Mouse (Mus musculus) skeletal muscle tissue, adult 2 months (tissue): ENCODE measurements around the gene A430005L14Rik.
"Not testable (repeated sequence)": the region's sequence is repeated elsewhere in the genome, so short reads cannot be mapped to it uniquely, and the experiment has no call there.

Experiments used
- DNase-seq: peaks from one replicate; pipeline ENCODE4 v3.0.0-alpha.2; 2012; ENCODE audit warnings: low read depth, low spot score

A430005L14Rik gene

DNA sequence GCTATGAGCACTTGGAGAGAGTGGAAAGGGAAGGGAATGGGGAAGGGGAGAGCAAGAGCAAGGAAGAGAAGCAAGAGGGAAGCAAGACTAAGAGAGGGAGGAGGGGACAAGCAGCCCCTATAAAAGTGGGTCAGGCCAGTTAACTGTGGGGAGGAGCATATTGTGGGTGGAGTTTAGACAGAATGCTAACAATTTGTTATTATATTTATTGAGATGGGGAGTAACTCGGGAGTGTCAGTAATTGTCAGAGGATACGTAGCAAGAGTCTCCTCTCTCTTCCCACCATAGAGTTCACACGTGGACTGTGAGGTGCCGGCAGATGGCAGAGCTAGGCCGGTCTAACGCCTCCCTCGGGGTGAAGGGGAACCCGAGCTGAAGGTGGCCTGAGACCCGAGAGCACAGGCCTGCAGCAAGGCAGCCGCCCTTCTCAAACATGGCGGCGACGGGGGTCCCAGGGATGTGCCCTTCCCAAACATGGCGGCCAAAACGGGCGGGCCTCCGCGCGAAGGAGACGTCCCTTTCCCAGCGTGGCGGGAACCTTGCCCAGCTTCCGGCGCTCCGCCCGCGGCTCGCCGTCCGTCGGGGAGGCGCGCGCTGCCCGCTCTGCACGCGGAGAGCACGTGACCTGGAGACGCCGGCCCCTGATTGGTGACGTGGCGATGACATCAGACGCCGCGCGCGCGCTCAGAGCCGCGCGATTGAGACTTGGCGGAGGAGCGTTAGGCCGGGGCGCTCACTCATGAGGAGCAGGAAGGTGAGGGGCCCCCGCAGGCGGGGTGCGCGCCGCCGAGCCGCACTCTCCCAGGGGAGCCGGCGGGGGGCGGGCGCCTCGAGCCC, at the start of gene A430005L14Rik:
Gene A430005L14Rik (plus strand): TSS at position 669 of the 837 bp plus-strand sequence.
- peak; percentile 94 for DNase-seq

DNA sequence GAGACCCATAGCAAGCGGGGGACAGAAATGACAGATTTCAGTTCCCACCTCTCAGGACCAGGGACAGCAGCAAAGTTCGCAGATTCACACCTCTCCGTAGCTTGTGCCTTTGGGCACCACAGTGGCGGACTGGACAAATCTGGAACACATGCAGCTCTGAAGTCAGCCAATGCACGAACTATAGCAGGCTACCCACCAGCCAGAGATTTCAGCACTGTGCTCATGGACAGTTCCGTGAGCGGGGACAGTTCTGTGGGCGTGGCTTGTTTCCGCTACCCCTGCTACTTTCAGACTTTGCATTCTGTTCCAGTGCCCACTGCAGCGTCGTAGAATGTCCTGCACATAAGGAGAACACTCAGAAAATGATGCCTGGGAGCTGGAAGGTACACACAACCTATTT, 49.5 kb upstream of the A430005L14Rik start:
- DNase-seq, result no peak

DNA sequence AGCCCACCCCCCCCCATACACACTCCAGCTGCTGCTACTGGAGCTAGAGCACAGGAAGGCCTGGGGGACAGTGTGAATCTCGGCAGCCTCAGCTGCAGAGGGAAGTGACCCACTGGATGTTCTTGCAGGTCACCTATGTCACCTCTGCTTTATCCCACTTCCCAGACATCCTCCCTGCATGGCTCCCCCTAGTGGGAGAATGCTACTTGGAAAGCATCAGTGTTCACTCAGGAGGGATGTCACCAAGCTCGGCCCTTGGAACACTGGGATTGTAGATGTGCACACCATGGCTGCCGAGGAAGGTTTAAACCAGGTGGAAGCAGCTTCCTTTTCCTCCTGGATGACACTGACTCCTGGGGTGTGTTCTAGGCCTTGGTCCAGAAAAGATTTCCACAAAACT, 43.4 kb upstream of the A430005L14Rik start:
- DNase-seq, result no peak

DNA sequence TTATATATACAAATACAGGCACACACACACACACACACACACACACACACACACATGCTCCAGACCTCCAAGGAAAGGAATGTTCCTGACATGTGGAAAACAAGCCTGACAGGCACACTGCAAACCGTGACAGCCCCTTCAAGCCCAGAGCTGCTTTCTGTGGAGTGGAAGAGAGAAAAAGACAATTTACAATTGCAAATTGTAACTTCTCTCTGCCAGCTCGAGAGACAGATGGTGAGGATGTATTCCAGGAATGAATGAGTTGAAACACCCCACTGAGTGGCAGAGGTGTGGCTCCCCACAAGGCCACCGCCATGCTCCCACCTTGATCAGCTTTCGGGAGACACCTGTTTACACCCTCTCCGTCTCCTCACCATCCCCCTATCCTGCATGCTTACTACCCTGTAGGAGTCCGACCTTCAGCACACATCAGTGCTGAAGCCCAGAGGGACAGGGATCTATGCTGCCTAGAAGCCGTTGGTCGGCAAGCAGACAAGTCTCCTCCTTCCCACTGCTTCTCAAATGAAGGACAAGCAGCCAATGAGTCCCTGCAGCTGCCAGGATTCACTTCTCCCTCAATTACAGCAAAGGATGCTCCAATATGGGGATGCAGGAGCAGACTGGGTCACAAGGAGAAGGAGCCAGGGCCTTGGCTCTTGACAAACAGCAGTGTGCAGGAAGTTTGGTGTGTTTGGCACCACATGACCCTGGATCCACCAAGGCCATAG, 39.1 kb upstream of the A430005L14Rik start:
- no peak for DNase-seq

DNA sequence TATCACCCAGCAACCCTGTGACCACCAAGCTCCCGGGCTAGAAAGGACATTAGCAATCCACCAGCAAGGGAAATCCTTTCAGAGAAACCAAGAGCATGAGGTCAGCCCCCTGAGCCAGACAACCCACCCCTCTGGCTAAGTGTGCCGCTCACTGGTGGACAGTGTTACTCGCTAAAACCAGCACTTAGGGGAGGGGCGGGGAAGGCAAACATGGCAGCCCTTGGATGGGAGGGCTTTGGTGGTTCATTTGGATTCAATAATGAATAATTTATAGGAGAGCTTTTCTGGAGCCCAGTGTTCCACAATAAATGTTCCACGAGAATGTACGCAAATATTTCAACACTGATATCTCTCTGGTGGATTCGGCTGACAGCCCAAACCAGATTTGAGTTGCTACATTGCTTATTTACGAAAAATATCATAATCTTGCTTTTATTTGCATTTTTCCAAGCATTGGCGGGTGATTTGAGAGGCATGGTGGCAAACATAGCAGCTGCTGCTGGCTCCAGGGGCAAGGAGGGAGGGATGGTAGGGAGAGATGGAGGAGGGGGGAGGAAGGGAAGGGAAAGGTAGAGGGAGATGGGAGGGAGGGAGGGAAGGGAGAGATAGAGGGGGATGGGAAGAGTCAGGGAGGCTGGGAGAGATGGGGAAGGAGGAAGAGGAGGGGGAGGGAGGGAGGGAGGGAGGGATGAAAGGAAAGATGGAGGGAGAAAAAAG, 36.4 kb upstream of the A430005L14Rik start:
- DNase-seq, result no peak

DNA sequence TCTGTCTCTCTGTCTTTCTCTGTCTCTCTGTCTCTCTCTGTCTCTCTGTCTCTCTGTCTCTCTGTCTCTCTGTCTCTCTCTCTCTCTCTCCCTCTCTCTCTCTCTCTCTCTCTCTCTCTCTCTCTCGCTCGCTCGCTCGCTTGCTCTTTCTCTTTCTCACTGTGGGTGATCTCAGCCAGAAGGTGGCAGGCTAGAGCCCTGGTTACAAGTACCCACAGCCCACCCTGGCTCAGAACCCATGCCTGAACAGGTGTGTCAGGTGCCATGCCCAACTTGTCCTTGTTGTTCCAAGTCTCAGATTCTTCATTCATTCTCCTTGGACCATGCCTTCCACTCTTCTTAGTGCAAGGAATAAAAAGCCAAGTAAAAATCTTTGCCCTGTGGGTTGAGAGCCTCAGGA, 34.9 kb upstream of the A430005L14Rik start:
- DNase-seq, result not testable (repeated sequence)

DNA sequence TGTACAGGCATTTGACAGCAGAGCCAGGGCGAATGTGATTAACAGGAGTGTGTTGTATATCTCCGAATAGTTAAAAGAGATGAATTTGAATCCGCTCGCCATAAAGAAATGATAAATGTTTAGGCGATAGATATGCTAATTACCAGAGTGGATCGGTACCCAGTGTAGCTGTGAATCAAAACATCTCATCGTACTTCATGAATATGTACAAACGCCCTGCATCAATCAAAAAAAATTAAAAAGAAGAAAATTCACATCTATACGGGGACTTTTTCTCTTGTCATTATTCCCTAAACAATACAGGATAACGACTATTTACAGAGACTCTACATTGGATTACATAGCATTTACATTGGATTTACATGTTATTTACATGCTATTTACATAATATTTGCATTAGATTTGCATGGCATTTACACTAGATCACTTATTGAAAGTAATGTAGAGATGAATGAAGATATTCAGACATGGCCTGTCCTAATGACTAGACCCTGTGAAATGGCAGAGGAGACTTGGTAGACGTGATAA, 28.2 kb upstream of the A430005L14Rik start:
- no peak for DNase-seq

DNA sequence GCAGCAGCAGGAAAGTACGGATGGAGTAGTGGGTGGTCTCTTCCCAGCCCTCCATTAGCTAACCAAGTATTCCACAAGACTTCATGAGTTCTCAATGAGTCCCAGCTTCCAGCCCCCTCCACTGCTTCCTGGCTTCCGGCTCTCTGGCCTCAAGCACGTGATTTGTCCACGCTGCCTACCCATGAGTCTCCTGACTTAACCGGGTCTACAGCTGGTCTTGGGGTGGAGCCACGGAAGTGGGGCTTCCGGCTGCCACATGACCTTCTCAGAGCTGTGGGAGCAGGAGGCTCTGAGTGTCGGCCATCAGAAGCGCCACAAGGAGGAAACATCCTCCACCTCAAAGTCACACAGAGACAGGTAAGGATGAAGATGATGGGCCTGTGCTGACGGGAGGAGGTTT, 27.6 kb upstream of the A430005L14Rik start:
- DNase-seq, result no peak

DNA sequence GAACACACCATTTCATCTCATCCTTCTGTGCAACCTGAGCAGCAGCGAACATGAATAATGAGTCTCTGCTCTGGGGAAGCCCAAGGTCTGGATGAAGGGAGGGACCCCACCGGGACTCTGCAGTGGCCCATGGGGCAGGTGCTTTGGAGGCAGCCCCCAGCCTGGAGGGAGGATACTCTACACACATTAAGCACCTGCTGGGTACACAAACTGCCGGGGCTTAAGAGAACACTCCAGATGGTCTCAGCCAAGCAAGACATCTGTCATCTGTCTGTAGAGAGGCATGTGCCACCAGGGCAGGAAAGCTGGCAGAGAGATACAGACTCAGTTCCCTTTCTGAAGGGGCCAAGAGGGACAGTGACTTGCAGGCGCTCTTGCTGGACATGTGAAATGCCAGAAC, 27.1 kb upstream of the A430005L14Rik start:
- no peak for DNase-seq

DNA sequence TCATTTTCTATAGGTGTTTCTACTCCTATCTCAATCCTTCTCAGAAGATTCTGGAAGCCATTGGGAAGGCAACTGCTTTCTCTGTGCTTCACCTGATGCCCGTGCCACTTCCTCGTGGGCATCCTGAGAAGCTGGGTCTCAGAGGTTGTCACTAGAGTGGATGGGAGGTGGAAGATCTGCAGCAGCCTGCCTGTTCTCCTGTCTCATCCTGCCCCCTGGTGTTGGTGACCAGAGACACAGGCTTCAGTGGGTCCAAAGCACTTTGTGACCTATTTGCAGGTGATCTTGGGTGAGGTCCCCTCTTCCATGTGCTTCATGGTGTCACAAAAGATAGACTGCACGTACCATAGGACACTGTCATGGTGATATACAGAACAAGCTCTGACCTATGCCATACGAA, 13.8 kb upstream of the A430005L14Rik start:
- no peak for DNase-seq

DNA sequence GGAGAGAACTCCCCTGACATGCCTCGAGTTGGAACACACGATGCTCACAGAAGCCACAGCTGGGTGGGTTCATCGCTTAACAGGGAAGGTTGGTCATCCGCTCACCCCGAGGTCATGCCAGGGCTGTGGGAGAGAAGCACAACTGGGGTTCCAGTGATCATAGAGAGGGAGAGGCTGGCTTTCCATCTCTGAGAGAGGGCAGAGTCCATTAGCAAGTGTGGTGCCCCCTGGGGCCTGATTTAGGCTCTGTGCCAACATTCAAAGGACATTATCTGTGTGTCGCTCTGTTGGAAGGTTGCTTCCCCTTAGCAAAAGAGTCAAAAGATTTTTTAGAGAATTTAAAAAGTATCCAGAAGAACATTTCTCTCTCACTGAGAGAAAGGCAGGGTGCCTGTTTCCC, 12.8 kb upstream of the A430005L14Rik start:
- DNase-seq, result no peak

DNA sequence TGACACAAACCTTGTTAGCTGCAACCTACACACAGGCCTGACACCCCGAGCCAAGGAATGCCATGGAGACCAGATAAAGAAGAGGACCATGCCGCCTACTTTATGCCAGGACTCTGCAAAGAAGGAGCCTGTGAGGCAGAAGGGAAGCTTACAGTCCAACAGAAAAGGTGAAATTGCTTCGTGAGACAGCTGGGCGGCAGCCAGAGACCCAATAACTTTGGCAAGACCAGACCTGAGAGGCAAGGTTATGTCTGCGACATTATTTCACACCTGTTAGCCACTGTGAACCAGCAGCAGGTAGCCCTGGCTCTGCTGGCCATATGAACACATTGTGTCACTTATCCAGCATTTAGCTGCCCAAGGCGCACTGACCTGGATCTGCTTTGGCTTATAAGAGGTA, 11.3 kb upstream of the A430005L14Rik start:
- DNase-seq, result no peak

DNA sequence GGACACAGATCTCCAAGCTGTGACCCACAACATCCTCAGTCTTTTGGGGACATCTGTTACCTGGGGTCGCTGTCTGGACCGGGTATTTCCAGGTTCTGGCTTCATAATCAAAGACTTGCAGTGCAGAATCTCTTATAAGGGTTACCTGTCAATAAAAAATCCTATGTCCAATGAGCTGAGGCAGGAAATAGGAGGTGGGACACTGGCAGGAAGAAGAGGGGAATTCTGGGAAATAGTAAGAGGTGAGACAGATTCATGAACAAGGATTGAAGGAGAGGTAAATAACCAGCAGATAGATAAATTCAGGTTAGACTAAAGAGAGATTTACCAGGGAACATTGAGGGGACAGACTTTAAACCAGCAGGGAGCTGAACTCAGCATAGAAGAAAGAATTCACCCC, 6.7 kb upstream of the A430005L14Rik start:
- no peak for DNase-seq

DNA sequence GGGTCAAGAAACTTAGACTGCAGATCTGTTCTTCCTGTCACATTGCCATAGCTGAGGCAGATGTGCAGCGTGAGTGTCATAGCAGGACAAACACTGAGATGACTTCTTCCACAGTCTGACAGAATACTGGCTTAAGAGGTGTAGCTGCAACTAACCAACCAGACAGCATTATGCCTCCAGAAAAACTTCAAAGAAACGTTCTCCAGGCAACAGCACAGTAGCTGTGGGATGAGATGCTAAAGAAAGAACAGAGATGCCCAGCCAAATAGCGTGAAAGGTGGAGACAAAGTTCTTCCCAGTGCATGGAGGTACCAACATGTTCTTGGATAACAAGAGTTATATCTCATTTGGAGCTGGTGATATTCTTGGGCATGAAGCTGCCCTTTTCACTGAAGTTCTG, 5.9 kb upstream of the A430005L14Rik start:
- DNase-seq, result no peak

DNA sequence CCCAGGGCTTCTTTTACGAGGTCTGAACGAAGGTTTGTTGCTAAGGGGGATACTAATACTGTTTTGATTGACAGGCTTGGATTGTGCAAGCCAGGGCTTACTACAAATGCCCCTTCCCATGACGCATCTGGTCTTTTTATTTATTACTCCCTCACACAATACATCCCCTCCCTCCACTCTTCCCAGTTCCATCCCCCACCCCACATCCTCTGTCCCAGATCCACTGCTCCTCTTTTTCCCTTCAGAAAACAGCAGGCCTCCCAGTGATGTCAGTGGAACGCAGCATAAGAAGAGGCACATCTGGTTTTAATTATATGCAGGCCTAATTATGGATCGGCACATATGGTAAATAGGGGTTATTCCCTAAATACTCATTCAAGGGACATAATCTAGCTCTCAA, 5.3 kb upstream of the A430005L14Rik start:
- DNase-seq, result no peak

DNA sequence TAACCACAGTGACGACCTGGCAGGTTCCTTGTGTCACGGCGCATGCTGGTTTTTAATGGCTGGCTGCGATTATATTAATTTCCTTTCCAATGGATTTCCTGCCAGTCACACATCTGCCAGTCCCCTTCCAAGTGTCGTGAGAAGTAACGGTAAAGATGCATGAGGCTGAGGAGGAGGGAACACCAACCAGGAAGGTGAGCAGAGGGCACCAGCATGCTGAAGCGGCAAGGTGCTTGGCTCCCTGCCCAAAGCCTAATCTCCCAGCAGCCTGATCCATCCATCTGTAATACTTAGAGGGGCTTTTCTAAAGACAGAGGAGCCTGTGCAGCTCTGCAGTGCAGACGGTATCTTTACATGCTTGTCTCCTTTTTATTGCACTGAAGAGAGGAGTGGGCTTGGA, 1.4 kb upstream of the A430005L14Rik start:
- no peak for DNase-seq

DNA sequence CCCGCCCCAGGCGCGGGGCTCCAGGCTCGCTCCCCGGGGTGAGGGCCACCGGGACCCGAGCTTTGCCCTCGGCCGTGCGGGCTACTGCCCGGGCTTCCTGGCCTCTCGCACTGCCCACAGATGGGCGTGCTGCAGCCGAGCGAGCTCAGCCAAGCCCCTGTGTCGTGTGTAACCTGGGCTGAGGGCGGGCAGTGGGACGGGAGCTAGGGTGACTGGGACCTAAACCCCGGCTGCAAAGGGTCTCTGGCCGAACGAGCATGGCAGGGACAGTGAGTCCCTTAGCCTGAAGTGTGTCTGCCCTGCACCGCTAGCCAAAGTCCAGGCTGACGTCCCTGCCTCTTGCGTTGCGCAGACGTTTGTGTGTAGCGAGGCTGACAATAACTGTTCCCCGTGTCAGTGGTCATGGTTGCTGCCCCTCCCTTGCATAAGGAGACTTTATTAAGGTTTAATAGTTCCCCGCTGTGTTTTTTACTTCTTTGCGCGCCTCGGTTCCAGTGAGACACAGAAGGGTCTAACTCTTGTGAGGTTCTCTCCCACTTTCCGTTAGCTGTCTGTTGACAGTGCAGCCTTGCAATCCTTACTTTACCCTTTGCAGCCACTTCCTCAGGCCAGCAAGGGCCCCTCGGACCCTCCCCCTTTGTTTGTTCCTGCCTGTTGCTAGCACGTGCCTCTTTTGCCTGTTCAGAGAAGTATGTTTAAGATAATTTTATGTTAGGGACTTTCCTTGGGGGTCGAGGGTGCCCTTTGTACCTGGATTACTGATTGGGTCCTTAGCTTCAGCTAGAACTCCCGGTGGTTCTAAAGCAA, 610 bp downstream of the A430005L14Rik start:
- peak; percentile 11 for DNase-seq

DNA sequence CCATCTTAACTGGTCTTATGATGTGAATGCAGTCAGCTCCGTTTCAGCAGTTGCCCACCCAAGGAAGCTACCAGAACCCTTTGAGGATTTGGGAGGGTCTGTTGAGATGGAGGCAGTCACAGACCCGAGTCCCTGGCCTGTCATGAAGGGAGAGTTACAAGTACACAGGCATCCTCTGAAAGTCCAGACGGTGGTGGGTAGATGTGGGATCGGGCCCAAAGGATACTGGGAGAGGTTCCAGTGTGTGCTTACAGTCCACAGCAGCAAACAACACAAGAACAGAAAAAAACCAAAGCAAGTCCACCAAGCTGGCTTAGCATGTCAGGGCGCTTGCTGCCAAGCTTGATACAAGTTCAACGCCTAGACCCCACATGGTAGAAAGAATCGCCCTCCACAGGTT, 5.6 kb downstream of the A430005L14Rik start:
- DNase-seq, result no peak

DNA sequence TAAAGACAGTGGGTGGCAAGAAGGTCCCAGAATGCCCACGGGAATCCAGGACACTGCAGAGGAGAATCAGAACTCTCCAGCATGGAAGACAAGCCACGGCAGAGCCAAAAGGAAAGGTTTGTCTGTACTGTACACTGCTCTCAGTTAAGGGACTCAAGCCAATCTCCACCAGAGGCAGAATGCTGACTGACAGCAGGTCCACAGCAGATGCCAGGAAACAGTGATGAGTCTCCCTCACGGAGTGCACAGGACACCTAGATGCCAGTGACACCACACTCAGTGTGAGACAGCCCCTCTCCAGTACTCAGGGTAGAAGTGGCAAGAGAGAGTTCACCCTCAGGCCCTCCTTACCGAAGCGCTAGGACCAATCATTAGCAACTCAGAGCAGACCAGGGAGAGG, 9.6 kb downstream of the A430005L14Rik start:
- DNase-seq, result no peak

DNA sequence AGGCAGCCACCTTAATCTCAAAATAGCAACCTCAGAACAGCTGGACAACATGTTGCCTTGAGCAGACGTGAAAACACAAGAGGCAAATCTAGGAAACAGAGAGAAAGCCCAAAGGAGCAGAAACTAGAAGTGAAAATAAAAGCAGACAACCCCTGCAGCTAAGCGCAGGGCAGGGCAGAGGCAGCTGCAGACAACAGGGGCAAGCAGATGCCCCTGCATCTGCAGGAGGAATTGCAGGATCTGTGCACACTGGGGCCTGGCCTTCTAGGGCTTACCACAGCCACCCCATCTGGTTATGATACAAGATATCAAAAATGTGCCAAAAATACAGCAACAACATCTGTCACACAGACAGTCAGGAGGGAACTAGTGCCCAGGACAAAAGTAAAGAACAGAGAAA, 10.5 kb downstream of the A430005L14Rik start:
- DNase-seq, result no peak

DNA sequence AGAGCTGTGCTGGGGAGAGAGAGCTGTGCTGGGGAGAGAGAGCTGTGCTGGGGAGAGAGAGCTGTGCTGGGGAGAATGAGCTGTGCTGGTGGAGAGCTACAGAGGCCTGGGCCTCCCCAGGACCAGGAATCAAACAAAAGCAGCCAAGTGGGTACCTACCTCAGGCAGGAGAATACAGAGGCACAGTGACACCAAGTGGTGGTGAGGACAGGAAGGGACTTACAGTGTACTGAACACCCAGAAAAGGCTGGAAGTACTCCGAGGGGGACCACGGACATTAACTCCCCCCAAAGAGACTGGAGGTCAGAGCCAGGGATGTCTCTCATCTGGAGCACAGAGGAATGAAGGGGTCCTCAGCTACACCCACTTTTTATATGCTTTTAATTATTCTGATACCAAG, 11.0 kb downstream of the A430005L14Rik start:
- DNase-seq, result no peak
